Mouse (Mus musculus) myocyte (in vitro differentiated cells): ENCODE results near the gene Ppp1r13b. TPM values are rescaled to one million over a fixed set of nuclear protein-coding genes. Genes with fewer than 3 reads are reported as not detected.
A peak's percentile ranks its signal among the peaks of the same experiment; 100 is the strongest.

Source experiments
- H3K27me3 ChIP-seq: one replicate; pipeline ENCODE4 v1.6.1; 2011; ENCODE audit not compliant: control insufficient read depth, insufficient read depth, insufficient read length
- H3K36me3 ChIP-seq: one replicate; pipeline ENCODE4 v1.6.1; 2011; ENCODE audit not compliant: control insufficient read depth, insufficient read depth
- H3K4me2 ChIP-seq: one replicate; pipeline ENCODE4 v1.6.1; 2011; ENCODE audit warnings: low read depth, control low read depth
- H3K4me3 ChIP-seq: one replicate; pipeline ENCODE4 v1.5.1; 2011; ENCODE audit warnings: mild to moderate bottlenecking, control low read depth, moderate library complexity
- H3K79me2 ChIP-seq: one replicate; pipeline ENCODE4 v1.6.1; 2011; ENCODE audit not compliant: control insufficient read depth, insufficient read depth
- H3ac ChIP-seq: one replicate; pipeline ENCODE4 v1.6.1; 2011; ENCODE audit not compliant: control insufficient read depth, insufficient read length
- CEBPB ChIP-seq: IDR thresholded peaks from 2 replicates; pipeline ENCODE4 v1.6.1; 2011; ENCODE audit warnings: mild to moderate bottlenecking, moderate library complexity; ENCODE audit not compliant: poor library complexity, insufficient read depth, severe bottlenecking
- E2F4 ChIP-seq: IDR thresholded peaks from one replicate; pipeline ENCODE4 v1.6.1; 2011; ENCODE audit warnings: mild to moderate bottlenecking, control low read depth, moderate library complexity; ENCODE audit not compliant: insufficient read depth
- MAX ChIP-seq: IDR thresholded peaks from one replicate; pipeline ENCODE4 v1.6.1; 2011; ENCODE audit warnings: low read depth, mild to moderate bottlenecking, control low read depth
- MYOD1 ChIP-seq, 3 experiments: IDR thresholded peaks; one replicate each; pipeline ENCODE4 v1.6.1; 2011; ENCODE audit warnings: control low read depth in 2 of 3, low read depth in 2 of 3, mild to moderate bottlenecking in 2 of 3, moderate library complexity in 1 of 3; ENCODE audit not compliant: insufficient read length in 2 of 3, control insufficient read depth in 1 of 3
- MYOG ChIP-seq, 3 experiments: IDR thresholded peaks; one replicate each; pipeline ENCODE4 v1.6.1; 2011; ENCODE audit warnings: control low read depth in 2 of 3, low read depth in 2 of 3, mild to moderate bottlenecking in 2 of 3; ENCODE audit not compliant: insufficient read length in 2 of 3, control insufficient read depth in 1 of 3, insufficient read depth in 1 of 3
- POLR2A ChIP-seq: IDR thresholded peaks from one replicate; pipeline ENCODE4 v1.6.1; 2011; ENCODE audit warnings: low read depth, mild to moderate bottlenecking, control low read depth, moderate library complexity; ENCODE audit not compliant: insufficient read length
- POLR2AphosphoS2 ChIP-seq: IDR thresholded peaks from one replicate; pipeline ENCODE4 v1.6.1; 2011; ENCODE audit warnings: low read depth, control low read depth; ENCODE audit not compliant: insufficient read length
- REST ChIP-seq: IDR thresholded peaks from one replicate; pipeline ENCODE4 v1.6.1; 2011; ENCODE audit warnings: mild to moderate bottlenecking, control low read depth, moderate library complexity; ENCODE audit not compliant: insufficient read depth, insufficient read length
- SRF ChIP-seq: IDR thresholded peaks from one replicate; pipeline ENCODE4 v1.6.1; 2011; ENCODE audit warnings: low read depth; ENCODE audit not compliant: control insufficient read depth, insufficient read length
- TCF12 ChIP-seq: IDR thresholded peaks from one replicate; pipeline ENCODE4 v1.6.1; 2011; ENCODE audit warnings: mild to moderate bottlenecking, control low read depth; ENCODE audit not compliant: poor library complexity, insufficient read depth, severe bottlenecking
- TCF3 ChIP-seq: IDR thresholded peaks from one replicate; pipeline ENCODE4 v1.6.1; 2011; ENCODE audit warnings: low read depth, control low read depth; ENCODE audit not compliant: insufficient read length
- USF1 ChIP-seq: IDR thresholded peaks from one replicate; pipeline ENCODE4 v1.6.1; 2011; ENCODE audit warnings: low read depth, mild to moderate bottlenecking, control low read depth, moderate library complexity
- polyA plus RNA-seq: library from polyadenylated mRNA; unstranded; fragments of >200 nt; fragmentation: generic; extraction: Trizol; gene quantifications from one replicate; pipeline ENCODE4 v1.2.1, GENCODE M21; 2012; ENCODE audit warnings: missing spikeins

Ppp1r13b gene
- polyA plus RNA-seq, 1 experiment = 7.4 TPM

DNA sequence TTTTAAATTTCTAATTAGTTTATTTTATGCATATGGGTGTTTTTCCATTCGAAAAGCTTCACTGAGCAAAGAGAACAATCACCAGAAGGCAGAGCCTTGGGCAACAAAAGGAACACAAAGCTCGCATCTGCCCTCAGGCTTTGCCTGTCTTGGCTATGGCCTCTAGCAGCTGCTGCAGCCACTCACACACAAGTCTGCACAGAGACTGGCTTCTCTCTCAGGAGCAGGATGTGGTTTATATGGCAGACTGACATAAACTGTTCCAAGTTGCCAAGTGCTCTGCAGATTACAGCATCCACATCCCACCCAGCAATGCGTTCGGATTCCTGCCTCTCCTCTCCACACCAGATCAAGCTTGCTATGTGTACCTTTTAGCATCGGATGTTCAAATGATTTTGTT lies 56.2 kb downstream of the Ppp1r13b start:
- TF ChIP-seq MAX (no peak), POLR2A (peak; percentile 55), TCF12 (peak; percentile 90), TCF3 (peak; percentile 91), MYOD1 (IDR thresholded peaks at IDR 0.05; ENCODE audit: control insufficient read depth in 1 of 3, insufficient read length in 2 of 3, low read depth in 2 of 3) (peak; percentile 99 to 100 (median 99)), REST (no peak), POLR2AphosphoS2 (peak; percentile 54), USF1 (no peak), CEBPB (peak; percentile 58; the same call in 1 of the 2 replicates), SRF (peak; percentile 39), MYOG (IDR thresholded peaks at IDR 0.05; ENCODE audit: control insufficient read depth in 1 of 3, insufficient read depth in 1 of 3, insufficient read length in 2 of 3, low read depth in 2 of 3) (peak; percentile 54 to 92 (median 74)), E2F4 (no peak)
- H3ac ChIP-seq = no peak overlapping the region
- H3K36me3 ChIP-seq = no peaks in the 10 kb centered on the region
- H3K4me3 ChIP-seq = no peak overlapping the region
- H3K27me3 ChIP-seq = no peaks in the 10 kb centered on the region
- H3K79me2 ChIP-seq = no peaks in the 10 kb centered on the region
- H3K4me2 ChIP-seq = peak overlapping the region; percentile 74

DNA sequence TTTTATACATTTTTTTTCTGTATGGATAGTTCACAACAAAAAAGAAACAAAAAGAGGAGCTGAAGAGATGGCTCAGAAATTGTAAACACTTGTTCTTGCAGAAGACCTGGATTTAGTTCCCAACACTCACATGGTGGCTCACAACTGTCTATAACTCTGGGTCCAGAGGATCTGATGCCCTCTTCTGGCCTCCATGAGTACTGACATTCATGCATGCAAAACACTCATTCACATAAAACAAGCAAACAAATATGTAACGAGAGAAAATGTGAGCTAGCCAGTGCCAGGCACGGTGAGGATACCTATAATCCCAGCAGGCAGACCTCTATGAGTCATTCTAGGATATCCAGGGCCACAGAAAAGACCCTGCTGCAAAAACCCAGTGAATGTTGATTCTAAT lies 56.7 kb downstream of the Ppp1r13b start:
- TF ChIP-seq TCF12 (no peak), MYOD1 (IDR thresholded peaks at IDR 0.05; ENCODE audit: control insufficient read depth in 1 of 3, insufficient read length in 2 of 3, low read depth in 2 of 3) (no peak), E2F4 (no peak), MAX (no peak), MYOG (IDR thresholded peaks at IDR 0.05; ENCODE audit: control insufficient read depth in 1 of 3, insufficient read depth in 1 of 3, insufficient read length in 2 of 3, low read depth in 2 of 3) (no peak), REST (no peak), POLR2A (no peak), SRF (no peak), USF1 (no peak), TCF3 (no peak), CEBPB (no peak), POLR2AphosphoS2 (no peak)

DNA sequence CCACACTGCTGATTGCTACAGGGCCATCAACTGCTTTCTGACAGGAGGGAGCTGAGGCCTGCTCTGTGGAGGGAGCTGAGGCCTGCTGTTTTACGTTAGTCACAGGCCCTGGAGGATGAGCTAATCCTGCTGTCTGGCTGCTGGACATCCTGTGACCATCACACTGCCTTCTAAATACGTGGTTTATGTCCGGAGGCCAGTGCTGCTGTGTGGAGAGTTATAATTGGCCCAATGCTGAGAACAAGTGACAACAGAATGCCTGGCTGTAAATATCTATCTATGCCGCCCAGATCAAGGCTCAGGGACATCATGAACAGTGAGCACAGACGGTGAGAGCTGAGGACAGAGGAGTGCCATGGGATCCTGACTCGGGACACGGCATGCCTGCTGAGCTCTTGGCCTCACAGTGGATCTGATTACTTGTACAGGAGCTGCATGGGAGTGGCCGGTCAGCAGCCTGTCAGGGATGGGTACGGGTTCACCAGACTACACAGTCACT lies 59.6 kb downstream of the Ppp1r13b start:
- Histone ChIP-seq H3K79me2 (no peaks in the 10 kb centered on the region), H3K4me3 (no peak overlapping the region), H3K27me3 (no peaks in the 10 kb centered on the region), H3K36me3 (no peaks in the 10 kb centered on the region), H3ac (no peak overlapping the region), H3K4me2 (peak overlapping the region; percentile 66)
- TF ChIP-seq POLR2A (peak; percentile 53), MYOD1 (IDR thresholded peaks at IDR 0.05; ENCODE audit: control insufficient read depth in 1 of 3, insufficient read length in 2 of 3, low read depth in 2 of 3) (no peak), CEBPB (no peak), USF1 (no peak), MAX (no peak), REST (no peak), TCF3 (no peak), MYOG (IDR thresholded peaks at IDR 0.05; ENCODE audit: control insufficient read depth in 1 of 3, insufficient read depth in 1 of 3, insufficient read length in 2 of 3, low read depth in 2 of 3) (peak in 1 of 3 experiments; percentile 24), SRF (no peak), POLR2AphosphoS2 (peak; percentile 41), TCF12 (no peak), E2F4 (no peak)

More for the DNA sequence above, 56.7 kb downstream of the Ppp1r13b start:
- Histone ChIP-seq H3K79me2 (no peaks in the 10 kb centered on the region), H3K36me3 (no peaks in the 10 kb centered on the region), H3K27me3 (no peaks in the 10 kb centered on the region), H3ac (no peak overlapping the region), H3K4me2 (peak overlapping the region; percentile 74), H3K4me3 (no peak overlapping the region)

DNA sequence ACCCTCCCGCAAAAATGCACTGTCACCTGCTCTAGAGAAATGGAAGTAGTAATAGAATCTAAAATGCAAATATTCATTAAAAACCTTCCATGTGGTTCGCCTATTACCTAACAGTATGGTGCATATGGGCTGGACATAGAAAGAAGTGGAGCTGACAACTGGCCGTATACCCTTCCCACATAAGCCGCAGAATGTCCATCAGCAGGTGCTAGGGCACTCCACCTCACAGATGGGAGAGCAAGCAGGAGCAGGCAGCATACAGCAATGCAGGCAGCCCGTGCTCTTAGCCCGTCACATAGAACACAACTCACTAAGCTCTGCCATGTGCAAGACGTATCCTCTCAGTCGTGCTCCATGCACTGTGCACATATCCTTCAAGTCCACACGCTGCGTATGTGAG lies 61.1 kb downstream of the Ppp1r13b start:
- Histone ChIP-seq H3K4me2 (peak overlapping the region; percentile 3), H3K4me3 (no peak overlapping the region), H3K36me3 (no peaks in the 10 kb centered on the region), H3K27me3 (no peaks in the 10 kb centered on the region), H3ac (no peak overlapping the region), H3K79me2 (no peaks in the 10 kb centered on the region)
- TF ChIP-seq TCF3 = no peak
- no peak for TF ChIP-seq MAX
- no peak for TF ChIP-seq USF1
- TF ChIP-seq CEBPB = no peak
- no peak for TF ChIP-seq REST
- peak in 1 of 3 experiments; percentile 70 for TF ChIP-seq MYOD1 (IDR thresholded peaks at IDR 0.05; ENCODE audit: control insufficient read depth in 1 of 3, insufficient read length in 2 of 3, low read depth in 2 of 3)
- TF ChIP-seq MYOG (IDR thresholded peaks at IDR 0.05; ENCODE audit: control insufficient read depth in 1 of 3, insufficient read depth in 1 of 3, insufficient read length in 2 of 3, low read depth in 2 of 3) = peak in 2 of 3 experiments; percentile 60 to 63
- TF ChIP-seq E2F4 = no peak
- peak; percentile 26 for TF ChIP-seq POLR2AphosphoS2
